Mouse (Mus musculus) adrenal gland, postnatal 14 days (tissue): ENCODE data around the gene Pold4. TPM values are rescaled to one million over a fixed set of nuclear protein-coding genes. Genes with fewer than 3 reads are reported as not detected.

Experiments used
- DNase-seq: peaks from one replicate; pipeline ENCODE4 v3.0.0; 2021; ENCODE audit warnings: mixed read lengths
- microRNA-seq, 2 experiments: library from miRNA; unstranded; fragments of <30 nt; microRNA quantifications; one replicate each; pipeline ENCODE4 v1.2.0; 2021
- total RNA-seq: library from RNA; stranded (reverse); gene quantifications from 2 replicates; pipeline ENCODE4 v1.2.3, GENCODE M21; 2021

The Pold4 gene
- total RNA-seq, 1 experiment from 2014 or later: 43.3 TPM

GRCm38 (mm10) chr19:4268566-4269361, 37.1 kb downstream of the Pold4 start, which contains the start of gene Ssh3:
Ssh3 (minus strand) TSS chr19:4269180.
- peak; percentile 86 for DNase-seq

- DNase-seq: peak; percentile 63
Measured at GRCm38 (mm10) chr19:4270187-4270586, 38.5 kb downstream of the Pold4 start.

- DNase-seq: no peak
Measured at GRCm38 (mm10) chr19:4270972-4271371, 39.3 kb downstream of the Pold4 start.

GRCm38 (mm10) chr19:4279487-4279886, 47.8 kb downstream of the Pold4 start:
- DNase-seq: peak; percentile 24

- no peak for DNase-seq
Measured at GRCm38 (mm10) chr19:4280425-4280824, 48.7 kb downstream of the Pold4 start.

- peak; percentile 94 for DNase-seq
Measured at GRCm38 (mm10) chr19:4282898-4283553, 51.3 kb downstream of the Pold4 start, which contains the start of gene Ankrd13d. Ankrd13d (minus strand) TSS chr19:4283137.

Small RNAs within 50 kb of the gene (microRNA-seq; reads per million reads assigned to microRNA genes)
- gene Gm26115 (0 reads per million in 2 experiments), gene Mir6985 (0.43 to 2.3 reads per million in 2 experiments)

Other genes starting within 250 kb of the Pold4 start
- gene Acy3, start 245.3 kb upstream of the Pold4 start, total RNA-seq: 25.7 and 31.1 TPM in 2 replicates
- not detected in 2 replicates for gene Tbx10, start 239.1 kb upstream of the Pold4 start, total RNA-seq
- 41.1 and 49.2 TPM in 2 replicates for gene Nudt8, start 231.3 kb upstream of the Pold4 start, total RNA-seq
- 0.89 and 1.7 TPM in 2 replicates for gene Gm49405, start 231.3 kb upstream of the Pold4 start, total RNA-seq
- gene Doc2g, start 228.6 kb upstream of the Pold4 start, total RNA-seq: 1.6 and 2.8 TPM in 2 replicates
- gene Ndufv1, start 219.1 kb upstream of the Pold4 start, total RNA-seq: 604 and 685 TPM in 2 replicates
- 289 and 329 TPM in 2 replicates for gene Gstp1, start 193.9 kb upstream of the Pold4 start, total RNA-seq
- gene Gstp2, start 185.9 kb upstream of the Pold4 start, total RNA-seq: 62.4 and 76.7 TPM in 2 replicates
- 4.5 and 58.0 TPM in 2 replicates for gene Gstp3, start 172.3 kb upstream of the Pold4 start, total RNA-seq
- not detected in 2 replicates for gene Cabp2, start 150.3 kb upstream of the Pold4 start, total RNA-seq
- gene Cdk2ap2, start 134.7 kb upstream of the Pold4 start, total RNA-seq: 78.4 and 97.1 TPM in 2 replicates
- gene Pitpnm1, start 131.9 kb upstream of the Pold4 start, total RNA-seq: 95.1 and 116 TPM in 2 replicates
- 81.3 and 94.1 TPM in 2 replicates for gene Aip, start 106.0 kb upstream of the Pold4 start, total RNA-seq
- 0.08 TPM in 1 of 2 replicates, not detected in the other for gene Gpr152, start 92.1 kb upstream of the Pold4 start, total RNA-seq
- gene Cabp4, start 87.9 kb upstream of the Pold4 start, total RNA-seq: 1.7 and 2.4 TPM in 2 replicates
- 183 and 193 TPM in 2 replicates for gene Coro1b, start 83.3 kb upstream of the Pold4 start, total RNA-seq
- 4.4 and 27.5 TPM in 2 replicates for gene Ptprcap, start 78.3 kb upstream of the Pold4 start, total RNA-seq
- 29.1 and 34.4 TPM in 2 replicates for gene Rps6kb2, start 68.5 kb upstream of the Pold4 start, total RNA-seq
- 2.6 and 4.1 TPM in 2 replicates for gene Carns1, start 56.4 kb upstream of the Pold4 start, total RNA-seq
- 1.9 and 15.1 TPM in 2 replicates for gene Tbc1d10c, start 40.6 kb upstream of the Pold4 start, total RNA-seq
- gene Ppp1ca, start 39.8 kb upstream of the Pold4 start, total RNA-seq: 369 and 402 TPM in 2 replicates
- gene Rad9a, start 30.2 kb upstream of the Pold4 start, total RNA-seq: 8.2 and 10.7 TPM in 2 replicates
- 10.8 and 16.3 TPM in 2 replicates for gene Clcf1, start 17.7 kb upstream of the Pold4 start, total RNA-seq
- not detected in 2 replicates for gene AC109138.7, start 17.5 kb upstream of the Pold4 start, total RNA-seq
- 17.3 and 20.8 TPM in 2 replicates for gene Ssh3, start 37.3 kb downstream of the Pold4 start, total RNA-seq
- 2.7 and 4.8 TPM in 2 replicates for gene Ankrd13d, start 51.2 kb downstream of the Pold4 start, total RNA-seq
- gene Grk2, start 74.3 kb downstream of the Pold4 start, total RNA-seq: 45.2 and 74.4 TPM in 2 replicates
- 96.2 and 111 TPM in 2 replicates for gene Kdm2a, start 166.4 kb downstream of the Pold4 start, total RNA-seq
- gene Rhod, start 207.5 kb downstream of the Pold4 start, total RNA-seq: 14.1 and 17.3 TPM in 2 replicates
- gene Syt12, start 245.5 kb downstream of the Pold4 start, total RNA-seq: 35.0 and 41.1 TPM in 2 replicates